Mouse (Mus musculus): ENCODE measurements around the gene Helz. TPM values are rescaled to one million over a fixed set of nuclear protein-coding genes. Genes with fewer than 3 reads are reported as not detected.

Helz gene
- polyA plus RNA-seq (2012; rRNA removed; ENCODE audit: low replicate concordance), result 15.6 and 19.8 TPM in 2 replicates

GRCm38 (mm10) chr11:107547351-107548203 lies at the start of gene Helz:
Gene Helz, plus strand, starts transcription at chr11:107547930.

GRCm38 (mm10) chr11:107716332-107716938 lies 168.7 kb downstream of the Helz start, which contains the start of gene Cacng1:
Gene Cacng1, minus strand, starts transcription at chr11:107716522.

Other genes with a start within 250 kb of the Helz start
- gene Pitpnc1, start 77.2 kb upstream of the Helz start, polyA plus RNA-seq (2012; rRNA removed; ENCODE audit: low replicate concordance), result 0.94 and 1.2 TPM in 2 replicates
- 1.5 and 2.1 TPM in 2 replicates for gene Psmd12, start 68.4 kb upstream of the Helz start, polyA plus RNA-seq (2012; rRNA removed; ENCODE audit: low replicate concordance)
- gene Cacng1, start 168.6 kb downstream of the Helz start, polyA plus RNA-seq (2012; rRNA removed; ENCODE audit: low replicate concordance), result not detected in 2 replicates
- 0.25 and 0.44 TPM in 2 replicates for gene Cacng4, start 246.6 kb downstream of the Helz start, polyA plus RNA-seq (2012; rRNA removed; ENCODE audit: low replicate concordance)